Mouse (Mus musculus) forebrain, embryonic 12.5 days (tissue): ENCODE measurements at regions not wholly inside any gene's neighbourhood (a gene's known extent, or its start where the extent isn't known, plus 50 kb on each side); places are given as distances from the start of the nearest gene placed in this dataset.

Experiments
- ATAC-seq: fragments of 200-750 bp; cut with Nextera tagmentation; 2 replicates; pipeline ENCODE4 v1.8.0; 2017; ENCODE audit warnings: moderate TSS enrichment; ENCODE audit not compliant: low FRiP score
- H3K27ac ChIP-seq: fragments of 300-500 bp; sonication (generic); 2 replicates; pipeline ENCODE4 v1.5.1; 2016; ENCODE audit warnings: mild to moderate bottlenecking
- H3K27me3 ChIP-seq: fragments of 300-500 bp; sonication (generic); 2 replicates; pipeline ENCODE4 v1.6.1; 2016; ENCODE audit warnings: mild to moderate bottlenecking
- H3K36me3 ChIP-seq: fragments of 300-500 bp; sonication (generic); replicated peaks from 2 replicates; pipeline ENCODE4 v1.6.1; 2016; ENCODE audit warnings: mild to moderate bottlenecking
- H3K4me1 ChIP-seq: fragments of 300-500 bp; sonication (generic); 2 replicates; pipeline ENCODE4 v1.6.1; 2016
- H3K4me2 ChIP-seq: fragments of 300-500 bp; sonication (generic); 2 replicates; pipeline ENCODE4 v1.6.1; 2016; ENCODE audit warnings: mild to moderate bottlenecking, moderate library complexity
- H3K4me3 ChIP-seq: fragments of 300-500 bp; sonication (generic); replicated peaks from 2 replicates; pipeline ENCODE4 v1.5.1; 2016; ENCODE audit warnings: mild to moderate bottlenecking
- H3K9ac ChIP-seq: fragments of 300-500 bp; sonication (generic); 2 replicates; pipeline ENCODE4 v1.6.1; 2016; ENCODE audit warnings: mild to moderate bottlenecking
- H3K9me3 ChIP-seq: fragments of 300-500 bp; sonication (generic); 2 replicates; pipeline ENCODE4 v1.6.1; 2016
- WGBS: fragments of 180-500 bp; shearing (Covaris S2); methylation state at CpG from one replicate; pipeline ENCODE4 v1.1.7; 2016; 5-methylcytosine and 5-hydroxymethylcytosine counted together

DNA sequence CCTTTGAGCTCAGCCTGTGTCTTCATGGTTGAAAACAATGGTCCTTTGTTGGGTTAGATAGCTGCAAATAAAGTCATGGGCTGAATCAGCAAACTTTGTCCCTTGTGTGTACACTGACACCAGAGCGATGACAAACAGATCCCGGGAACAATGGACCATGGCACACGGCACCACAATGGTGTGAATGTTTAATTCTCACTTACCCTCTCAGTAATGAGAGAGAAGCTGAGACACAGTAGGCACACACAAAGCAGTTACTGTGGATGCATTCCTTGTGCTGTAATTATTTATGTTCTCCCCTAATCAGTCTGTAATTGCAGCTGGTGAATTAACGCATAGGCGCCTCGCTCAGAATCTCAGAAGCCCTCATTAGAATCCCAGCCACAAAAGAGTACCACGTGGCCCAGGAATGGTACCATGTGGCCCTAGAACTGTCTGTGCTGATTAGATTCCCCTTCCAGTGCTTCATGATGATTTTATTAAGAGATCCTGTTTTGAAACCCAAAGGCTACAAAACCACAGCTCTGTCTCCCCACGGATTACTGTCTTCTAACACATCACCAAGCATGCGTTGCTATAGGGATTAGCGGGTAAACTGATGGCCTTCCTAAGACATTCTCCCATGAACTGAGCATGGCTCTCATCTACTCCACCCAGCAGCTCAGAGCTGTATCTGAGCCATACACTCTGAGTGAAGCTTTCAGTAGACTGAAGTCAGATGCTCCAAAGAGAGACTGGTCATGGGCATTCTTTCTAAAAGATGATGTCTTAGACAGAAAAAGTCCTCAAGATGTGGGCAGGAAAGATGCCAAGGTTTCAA, 250.8 kb downstream of the Wdr11 start:
- Histone ChIP-seq H3K4me3 (no peak overlapping the region), H3K9ac (no peak overlapping the region), H3K36me3 (no peaks in the 10 kb centered on the region), H3K27me3 (peaks cover 35% of the 10 kb centered on the region), H3K4me2 (no peak overlapping the region), H3K4me1 (peaks cover 12% of the 10 kb centered on the region; the same call in 1 of the 2 replicates), H3K27ac (peak overlapping the region; percentile 65; the same call in 1 of the 2 replicates), H3K9me3 (no peaks in the 10 kb centered on the region)
- 38% methylated on average over 10 of the region's 10 CpGs for WGBS
- ATAC-seq, result peak; percentile 93

DNA sequence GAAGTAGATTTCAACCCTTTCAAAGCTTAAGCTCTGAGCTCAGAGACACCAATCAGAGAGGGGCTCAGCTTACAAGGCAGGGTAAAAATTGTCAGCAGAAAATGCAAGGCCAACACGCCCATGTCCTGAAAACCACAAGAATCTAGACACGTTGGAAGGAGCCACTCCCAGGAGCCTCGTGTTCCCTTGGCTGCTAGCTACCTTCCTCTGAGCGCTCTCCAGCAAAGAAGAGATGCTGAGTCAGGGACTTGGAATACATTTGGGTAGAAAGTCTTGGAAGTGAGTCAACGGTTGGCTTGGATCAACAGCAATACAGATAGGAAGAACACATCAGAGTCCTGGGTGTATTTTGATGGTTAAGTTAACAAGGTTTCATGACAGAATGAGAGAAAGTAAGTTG, 255.5 kb downstream of the Wdr11 start:
- H3K36me3 ChIP-seq, result no peaks in the 10 kb centered on the region
- H3K9me3 ChIP-seq, result no peaks in the 10 kb centered on the region
- H3K9ac ChIP-seq, result no peak overlapping the region
- WGBS, result 81% methylated on average over 5 of the region's 5 CpGs
- no peak overlapping the region for H3K4me2 ChIP-seq
- peaks cover 32% of the 10 kb centered on the region for H3K27me3 ChIP-seq
- H3K4me3 ChIP-seq, result no peak overlapping the region
- no peak overlapping the region for H3K27ac ChIP-seq
- H3K4me1 ChIP-seq, result peaks cover 8% of the 10 kb centered on the region; the same call in 1 of the 2 replicates
- ATAC-seq, result no peak

DNA sequence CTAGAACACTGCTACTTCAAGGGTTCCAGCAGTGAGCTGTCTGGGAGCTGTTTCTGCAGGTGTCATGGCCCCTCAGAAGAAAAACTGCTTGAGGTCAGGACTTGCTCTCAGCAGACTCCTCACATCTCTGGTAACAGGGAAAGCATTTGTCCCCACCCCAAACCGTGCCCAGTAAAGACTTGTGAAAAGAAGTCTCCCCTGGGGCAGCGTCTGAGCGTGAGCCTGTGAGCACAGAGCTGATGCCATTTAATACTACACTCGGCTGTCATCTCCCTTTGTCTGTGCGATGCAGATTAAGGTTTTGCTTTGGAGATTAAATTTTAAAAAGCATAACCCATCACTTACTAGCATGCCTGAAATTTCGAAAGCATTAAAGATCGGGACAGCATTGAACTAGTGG, 261.9 kb downstream of the Wdr11 start:
- Histone ChIP-seq H3K36me3 (no peaks in the 10 kb centered on the region), H3K4me3 (no peak overlapping the region), H3K4me2 (no peak overlapping the region), H3K9ac (no peak overlapping the region), H3K4me1 (peaks cover 8% of the 10 kb centered on the region; the same call in 1 of the 2 replicates), H3K27ac (no peak overlapping the region), H3K9me3 (no peaks in the 10 kb centered on the region), H3K27me3 (no peaks in the 10 kb centered on the region)
- WGBS, result 44% methylated on average over 7 of the region's 7 CpGs
- ATAC-seq, result no peak

DNA sequence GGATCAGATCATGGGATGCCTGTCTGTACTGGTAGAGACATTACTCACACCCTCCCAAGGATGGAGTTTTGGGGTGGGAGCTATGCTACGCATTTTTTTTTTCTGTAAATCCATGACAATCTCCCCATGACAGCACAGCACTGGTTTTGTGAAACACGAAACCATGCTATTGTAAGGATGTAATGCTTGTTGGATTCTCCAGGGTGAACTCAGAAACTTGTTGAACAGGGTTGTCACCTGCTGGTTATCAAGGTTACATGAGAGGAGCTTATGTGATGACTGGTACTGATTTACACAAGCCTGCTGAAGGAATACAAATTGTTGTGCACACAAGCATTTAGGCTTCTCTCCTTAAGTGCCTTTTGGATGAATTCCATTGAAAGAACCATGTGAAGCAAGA, 263.3 kb downstream of the Wdr11 start:
- Histone ChIP-seq H3K27ac (no peak overlapping the region), H3K4me3 (no peak overlapping the region), H3K4me1 (peaks cover 8% of the 10 kb centered on the region; the same call in 1 of the 2 replicates), H3K9me3 (no peaks in the 10 kb centered on the region), H3K27me3 (no peaks in the 10 kb centered on the region), H3K9ac (no peak overlapping the region), H3K36me3 (no peaks in the 10 kb centered on the region), H3K4me2 (no peak overlapping the region)
- WGBS, result 76% methylated on average over 2 of the region's 2 CpGs
- no peak for ATAC-seq

DNA sequence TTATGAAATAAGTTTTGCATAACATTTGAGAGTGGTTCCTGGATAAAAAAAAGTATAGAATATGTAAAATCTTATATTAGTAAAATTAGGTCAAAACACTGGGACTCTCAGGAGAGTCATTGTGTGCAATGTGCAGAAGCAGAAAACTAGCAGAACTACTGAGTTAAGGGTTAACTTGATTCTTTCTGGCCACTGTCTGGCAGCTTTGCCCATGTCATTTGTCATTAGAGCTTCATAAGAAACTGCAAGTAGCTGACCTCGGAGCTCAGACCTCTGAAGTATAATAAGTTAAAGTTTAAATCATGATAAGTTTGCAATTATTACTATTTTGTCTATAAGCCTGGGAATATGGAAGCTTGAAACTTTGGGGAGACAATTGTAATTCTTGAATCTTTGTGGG, 271.3 kb downstream of the Wdr11 start:
- H3K9me3 ChIP-seq, result no peaks in the 10 kb centered on the region; the same call in 1 of the 2 replicates
- H3K27me3 ChIP-seq, result no peaks in the 10 kb centered on the region
- H3K4me3 ChIP-seq, result no peak overlapping the region
- H3K4me1 ChIP-seq, result no peaks in the 10 kb centered on the region
- ATAC-seq, result no peak
- no peak overlapping the region for H3K4me2 ChIP-seq
- H3K9ac ChIP-seq, result no peak overlapping the region
- H3K27ac ChIP-seq, result no peak overlapping the region
- 64% methylated on average over 1 of the region's 1 CpGs for WGBS
- no peaks in the 10 kb centered on the region for H3K36me3 ChIP-seq

DNA sequence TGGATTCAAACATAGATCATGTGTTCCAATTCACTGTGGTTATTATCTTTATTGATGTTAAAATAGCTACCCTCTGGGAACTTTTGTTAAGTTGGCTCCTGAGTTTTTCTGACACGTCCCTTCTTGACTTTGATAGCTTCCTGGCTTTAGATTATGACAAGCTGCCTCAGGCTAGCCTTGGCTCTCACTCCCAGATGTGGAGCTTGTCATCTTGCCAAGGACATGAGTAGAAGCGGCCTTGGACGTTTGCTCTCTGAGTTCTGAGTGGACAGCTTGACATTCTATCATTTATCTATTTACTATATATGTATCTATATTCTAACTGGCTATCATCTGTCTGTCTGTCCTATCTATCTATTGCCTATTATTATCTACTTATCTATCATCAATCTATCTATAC, 273.9 kb downstream of the Wdr11 start:
- H3K9me3 ChIP-seq, result no peaks in the 10 kb centered on the region; the same call in 1 of the 2 replicates
- no peak overlapping the region for H3K9ac ChIP-seq
- H3K27me3 ChIP-seq, result no peaks in the 10 kb centered on the region
- 88% methylated on average over 3 of the region's 3 CpGs for WGBS
- no peak overlapping the region for H3K27ac ChIP-seq
- H3K4me1 ChIP-seq, result no peaks in the 10 kb centered on the region
- H3K36me3 ChIP-seq, result no peaks in the 10 kb centered on the region
- no peak overlapping the region for H3K4me3 ChIP-seq
- ATAC-seq, result no peak
- no peak overlapping the region for H3K4me2 ChIP-seq

DNA sequence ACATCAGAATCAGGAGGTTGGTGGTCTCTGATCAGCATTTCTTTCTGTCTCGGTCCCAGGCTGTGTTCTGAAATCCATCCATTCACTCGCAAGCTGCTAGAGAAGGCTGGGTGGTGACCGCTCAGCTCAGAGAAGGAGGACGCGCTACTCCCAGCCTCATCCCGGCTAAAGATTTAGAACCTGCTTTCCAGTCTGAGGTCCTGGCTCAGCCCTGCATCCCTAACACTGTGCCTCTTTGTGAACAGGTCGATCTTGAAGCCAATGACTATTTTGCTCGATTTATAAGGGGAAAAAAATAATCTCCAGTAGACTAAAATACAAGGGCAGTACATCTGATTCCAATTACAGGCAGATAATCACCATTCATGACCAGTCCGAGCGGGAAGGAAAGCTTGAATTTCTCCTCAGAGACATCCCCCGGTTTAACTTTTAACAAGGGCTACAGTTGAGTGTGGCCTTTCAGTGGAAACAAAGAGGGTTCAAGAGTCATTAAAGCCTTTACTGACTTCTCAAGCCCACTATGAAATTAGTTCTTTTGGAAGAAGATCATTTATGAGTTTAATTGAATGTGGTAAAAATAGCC, 280.6 kb downstream of the Wdr11 start:
- WGBS, result 64% methylated on average over 11 of the region's 11 CpGs
- no peak overlapping the region for H3K4me3 ChIP-seq
- H3K9me3 ChIP-seq, result no peaks in the 10 kb centered on the region
- peaks cover 10% of the 10 kb centered on the region; the same call in 1 of the 2 replicates for H3K4me1 ChIP-seq
- H3K4me2 ChIP-seq, result no peak overlapping the region
- no peaks in the 10 kb centered on the region for H3K27me3 ChIP-seq
- no peak overlapping the region for H3K27ac ChIP-seq
- H3K36me3 ChIP-seq, result no peaks in the 10 kb centered on the region
- ATAC-seq, result no peak
- no peak overlapping the region for H3K9ac ChIP-seq

DNA sequence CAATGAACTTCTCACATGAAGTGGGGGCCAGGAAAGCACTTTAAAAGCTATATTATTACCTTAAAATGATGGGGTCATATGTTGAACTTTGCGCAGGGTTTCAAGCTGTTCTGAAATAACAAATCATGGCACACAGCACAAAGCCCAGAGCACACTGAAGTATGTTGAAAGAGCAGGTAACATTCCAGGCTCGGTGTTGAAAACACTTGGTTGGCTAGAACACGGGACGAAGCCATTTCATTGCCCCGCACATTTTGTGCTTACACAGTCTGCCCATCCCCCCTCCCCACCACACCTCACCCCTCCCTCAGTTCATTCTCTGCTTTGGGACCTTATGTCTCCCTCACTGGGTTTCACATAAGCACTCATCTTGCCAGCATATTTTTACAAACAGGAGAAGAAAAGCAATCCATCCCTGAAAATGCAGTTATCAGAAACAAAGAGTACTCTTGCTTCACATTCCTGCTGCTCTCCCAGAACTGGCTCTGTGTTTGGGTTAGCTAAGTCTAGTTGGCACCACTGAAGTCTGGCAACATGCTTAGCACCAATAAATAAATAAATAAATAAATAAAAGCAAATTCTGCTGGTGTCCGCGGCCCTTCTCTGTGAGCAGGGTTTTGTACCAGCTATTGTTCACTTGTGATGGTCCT, 284.7 kb downstream of the Wdr11 start:
- Histone ChIP-seq H3K4me2 (no peak overlapping the region), H3K9ac (no peak overlapping the region), H3K9me3 (no peaks in the 10 kb centered on the region), H3K4me3 (no peak overlapping the region), H3K27me3 (no peaks in the 10 kb centered on the region), H3K27ac (no peak overlapping the region), H3K4me1 (peaks cover 10% of the 10 kb centered on the region; the same call in 1 of the 2 replicates), H3K36me3 (no peaks in the 10 kb centered on the region)
- WGBS, result 85% methylated on average over 7 of the region's 7 CpGs
- ATAC-seq, result no peak

DNA sequence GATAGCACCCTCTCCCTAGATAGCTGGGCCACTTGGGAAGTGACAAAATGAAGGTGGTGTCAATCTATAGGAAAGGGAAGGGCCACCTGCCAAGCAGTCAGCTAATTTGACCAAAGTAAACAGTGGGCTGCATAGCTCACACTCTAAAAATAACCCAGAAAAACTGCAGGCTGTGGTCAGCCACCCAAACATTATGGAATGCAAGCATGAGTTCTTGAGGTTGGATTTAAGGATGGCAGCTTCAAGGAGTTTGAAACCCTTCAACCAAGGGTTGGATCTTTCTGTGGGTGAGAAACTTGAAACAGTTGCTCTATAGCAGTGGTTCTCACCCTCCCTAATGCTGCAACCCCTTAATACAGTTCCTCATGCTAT, 285.2 kb downstream of the Wdr11 start:
- Histone ChIP-seq H3K36me3 (no peaks in the 10 kb centered on the region), H3K27me3 (no peaks in the 10 kb centered on the region), H3K4me1 (peaks cover 10% of the 10 kb centered on the region; the same call in 1 of the 2 replicates), H3K4me3 (no peak overlapping the region), H3K4me2 (no peak overlapping the region), H3K27ac (no peak overlapping the region), H3K9ac (no peak overlapping the region), H3K9me3 (no peaks in the 10 kb centered on the region)
- no peak for ATAC-seq

DNA sequence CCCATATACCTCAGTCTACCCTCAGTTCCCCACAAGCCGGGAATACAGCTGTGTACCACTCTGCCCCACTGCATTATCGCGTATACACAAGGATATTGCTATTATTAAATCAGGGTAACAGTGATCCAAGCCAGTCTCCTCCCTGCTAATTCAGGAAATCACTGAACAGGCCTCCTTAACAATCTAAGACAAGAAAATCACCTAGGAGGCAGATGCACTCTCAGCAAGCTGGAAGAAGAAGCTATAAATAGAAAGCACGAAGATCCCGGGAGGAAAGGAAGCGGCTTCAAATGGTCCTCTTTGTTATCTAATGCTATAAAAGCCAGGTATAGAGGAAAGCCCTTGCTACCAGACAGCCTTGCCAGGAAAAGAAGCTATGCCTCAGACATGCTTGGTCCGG, 304.6 kb downstream of the Wdr11 start:
- no peaks in the 10 kb centered on the region for H3K27me3 ChIP-seq
- ATAC-seq, result no peak
- no peak overlapping the region for H3K4me3 ChIP-seq
- H3K4me1 ChIP-seq, result no peaks in the 10 kb centered on the region
- 85% methylated on average over 7 of the region's 7 CpGs for WGBS
- H3K4me2 ChIP-seq, result no peak overlapping the region
- H3K9ac ChIP-seq, result no peak overlapping the region
- no peaks in the 10 kb centered on the region for H3K36me3 ChIP-seq
- no peaks in the 10 kb centered on the region for H3K9me3 ChIP-seq
- no peak overlapping the region for H3K27ac ChIP-seq

DNA sequence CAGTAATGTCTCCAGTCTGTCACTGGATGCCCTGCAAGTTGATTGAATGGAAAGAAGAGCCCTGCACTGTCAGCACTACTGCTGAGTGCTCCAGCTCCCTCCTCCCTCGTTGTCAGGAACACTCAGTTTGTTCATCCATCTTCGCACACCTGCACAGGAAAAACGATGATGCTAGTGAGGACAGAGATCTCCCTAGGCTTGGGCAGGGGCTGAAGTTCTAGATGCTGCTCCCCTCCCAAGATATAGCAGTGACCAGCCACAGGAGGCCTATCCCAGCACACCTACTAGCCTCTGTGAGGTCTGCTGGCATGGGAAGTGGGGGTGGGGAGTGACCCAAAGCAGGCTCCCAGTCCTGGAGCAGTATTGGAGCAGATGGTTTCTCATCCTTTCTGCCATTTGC, 305.8 kb downstream of the Wdr11 start:
- H3K4me1 ChIP-seq, result no peaks in the 10 kb centered on the region
- no peaks in the 10 kb centered on the region for H3K36me3 ChIP-seq
- H3K4me2 ChIP-seq, result no peak overlapping the region
- ATAC-seq, result no peak
- H3K4me3 ChIP-seq, result no peak overlapping the region
- no peaks in the 10 kb centered on the region for H3K27me3 ChIP-seq
- 88% methylated on average over 3 of the region's 3 CpGs for WGBS
- no peak overlapping the region for H3K27ac ChIP-seq
- H3K9me3 ChIP-seq, result no peaks in the 10 kb centered on the region
- no peak overlapping the region for H3K9ac ChIP-seq

DNA sequence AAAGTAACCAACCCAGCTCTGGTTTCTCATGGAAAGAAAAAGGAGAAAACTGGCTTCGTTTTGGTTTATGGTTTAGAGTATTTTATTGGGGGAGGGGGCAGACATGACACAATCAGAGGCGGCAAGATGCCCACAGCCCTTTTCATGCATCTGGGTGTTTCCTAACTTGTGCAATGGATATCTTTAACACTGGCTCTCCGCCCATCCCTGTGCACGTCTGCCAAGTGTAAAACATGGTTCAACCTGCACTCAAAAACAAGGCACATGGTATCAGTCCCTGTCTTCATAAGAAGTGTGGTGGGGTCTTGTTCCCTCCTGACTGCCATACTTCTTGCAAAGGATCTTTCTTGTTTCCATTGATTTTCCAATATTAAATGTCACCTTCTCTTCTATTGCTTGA, 310.6 kb downstream of the Wdr11 start:
- Histone ChIP-seq H3K9ac (no peak overlapping the region), H3K4me2 (no peak overlapping the region), H3K4me1 (no peaks in the 10 kb centered on the region), H3K4me3 (no peak overlapping the region), H3K9me3 (no peaks in the 10 kb centered on the region), H3K27ac (no peak overlapping the region), H3K27me3 (no peaks in the 10 kb centered on the region), H3K36me3 (no peaks in the 10 kb centered on the region)
- ATAC-seq, result no peak
- WGBS, result 85% methylated on average over 4 of the region's 4 CpGs
